Mouse (Mus musculus) myocyte (in vitro differentiated cells): ENCODE results near the gene Grb2. TPM values are rescaled to one million over a fixed set of nuclear protein-coding genes. Genes with fewer than 3 reads are reported as not detected.

Source experiments
- H3K27me3 ChIP-seq: one replicate; pipeline ENCODE4 v1.6.1; 2011; ENCODE audit not compliant: control insufficient read depth, insufficient read depth, insufficient read length
- H3K36me3 ChIP-seq: one replicate; pipeline ENCODE4 v1.6.1; 2011; ENCODE audit not compliant: control insufficient read depth, insufficient read depth
- H3K4me2 ChIP-seq: one replicate; pipeline ENCODE4 v1.6.1; 2011; ENCODE audit warnings: low read depth, control low read depth
- H3K4me3 ChIP-seq: one replicate; pipeline ENCODE4 v1.5.1; 2011; ENCODE audit warnings: mild to moderate bottlenecking, control low read depth, moderate library complexity
- H3K79me2 ChIP-seq: one replicate; pipeline ENCODE4 v1.6.1; 2011; ENCODE audit not compliant: control insufficient read depth, insufficient read depth
- H3ac ChIP-seq: one replicate; pipeline ENCODE4 v1.6.1; 2011; ENCODE audit not compliant: control insufficient read depth, insufficient read length
- CEBPB ChIP-seq: IDR thresholded peaks from 2 replicates; pipeline ENCODE4 v1.6.1; 2011; ENCODE audit warnings: mild to moderate bottlenecking, moderate library complexity; ENCODE audit not compliant: poor library complexity, insufficient read depth, severe bottlenecking
- E2F4 ChIP-seq: IDR thresholded peaks from one replicate; pipeline ENCODE4 v1.6.1; 2011; ENCODE audit warnings: mild to moderate bottlenecking, control low read depth, moderate library complexity; ENCODE audit not compliant: insufficient read depth
- MAX ChIP-seq: IDR thresholded peaks from one replicate; pipeline ENCODE4 v1.6.1; 2011; ENCODE audit warnings: low read depth, mild to moderate bottlenecking, control low read depth
- MYOD1 ChIP-seq, 3 experiments: IDR thresholded peaks; one replicate each; pipeline ENCODE4 v1.6.1; 2011; ENCODE audit warnings: control low read depth in 2 of 3, low read depth in 2 of 3, mild to moderate bottlenecking in 2 of 3, moderate library complexity in 1 of 3; ENCODE audit not compliant: insufficient read length in 2 of 3, control insufficient read depth in 1 of 3
- MYOG ChIP-seq, 3 experiments: IDR thresholded peaks; one replicate each; pipeline ENCODE4 v1.6.1; 2011; ENCODE audit warnings: control low read depth in 2 of 3, low read depth in 2 of 3, mild to moderate bottlenecking in 2 of 3; ENCODE audit not compliant: insufficient read length in 2 of 3, control insufficient read depth in 1 of 3, insufficient read depth in 1 of 3
- POLR2A ChIP-seq: IDR thresholded peaks from one replicate; pipeline ENCODE4 v1.6.1; 2011; ENCODE audit warnings: low read depth, mild to moderate bottlenecking, control low read depth, moderate library complexity; ENCODE audit not compliant: insufficient read length
- POLR2AphosphoS2 ChIP-seq: IDR thresholded peaks from one replicate; pipeline ENCODE4 v1.6.1; 2011; ENCODE audit warnings: low read depth, control low read depth; ENCODE audit not compliant: insufficient read length
- REST ChIP-seq: IDR thresholded peaks from one replicate; pipeline ENCODE4 v1.6.1; 2011; ENCODE audit warnings: mild to moderate bottlenecking, control low read depth, moderate library complexity; ENCODE audit not compliant: insufficient read depth, insufficient read length
- SRF ChIP-seq: IDR thresholded peaks from one replicate; pipeline ENCODE4 v1.6.1; 2011; ENCODE audit warnings: low read depth; ENCODE audit not compliant: control insufficient read depth, insufficient read length
- TCF12 ChIP-seq: IDR thresholded peaks from one replicate; pipeline ENCODE4 v1.6.1; 2011; ENCODE audit warnings: mild to moderate bottlenecking, control low read depth; ENCODE audit not compliant: poor library complexity, insufficient read depth, severe bottlenecking
- TCF3 ChIP-seq: IDR thresholded peaks from one replicate; pipeline ENCODE4 v1.6.1; 2011; ENCODE audit warnings: low read depth, control low read depth; ENCODE audit not compliant: insufficient read length
- USF1 ChIP-seq: IDR thresholded peaks from one replicate; pipeline ENCODE4 v1.6.1; 2011; ENCODE audit warnings: low read depth, mild to moderate bottlenecking, control low read depth, moderate library complexity
- polyA plus RNA-seq: library from polyadenylated mRNA; unstranded; fragments of >200 nt; fragmentation: generic; extraction: Trizol; gene quantifications from one replicate; pipeline ENCODE4 v1.2.1, GENCODE M21; 2012; ENCODE audit warnings: missing spikeins

The Grb2 gene
- polyA plus RNA-seq, 1 experiment = 71.2 TPM

GRCm38 (mm10) chr11:115618732-115619516, 89.5 kb downstream of the Grb2 start:
- no peaks in the 10 kb centered on the region for H3K36me3 ChIP-seq

GRCm38 (mm10) chr11:115618001-115618400, 90.4 kb downstream of the Grb2 start:
- Histone ChIP-seq H3ac (no peak overlapping the region), H3K27me3 (no peaks in the 10 kb centered on the region), H3K4me2 (no peak overlapping the region), H3K4me3 (no peak overlapping the region), H3K79me2 (no peaks in the 10 kb centered on the region), H3K36me3 (no peaks in the 10 kb centered on the region)
- TF ChIP-seq SRF (no peak), POLR2AphosphoS2 (no peak), E2F4 (no peak), CEBPB (no peak), POLR2A (no peak), MYOG (IDR thresholded peaks at IDR 0.05; ENCODE audit: control insufficient read depth in 1 of 3, insufficient read depth in 1 of 3, insufficient read length in 2 of 3, low read depth in 2 of 3) (no peak), REST (no peak), TCF12 (no peak), MYOD1 (IDR thresholded peaks at IDR 0.05; ENCODE audit: control insufficient read depth in 1 of 3, insufficient read length in 2 of 3, low read depth in 2 of 3) (no peak), TCF3 (no peak), USF1 (no peak), MAX (no peak)

More at GRCm38 (mm10) chr11:115618732-115619516, 89.5 kb downstream of the Grb2 start:
- H3K4me3 ChIP-seq = no peak overlapping the region
- no peak overlapping the region for H3ac ChIP-seq
- H3K4me2 ChIP-seq = no peak overlapping the region
- no peaks in the 10 kb centered on the region for H3K27me3 ChIP-seq
- no peaks in the 10 kb centered on the region for H3K79me2 ChIP-seq
- TF ChIP-seq E2F4 (no peak), REST (no peak), TCF3 (no peak), TCF12 (no peak), USF1 (no peak), SRF (no peak), POLR2A (no peak), MAX (no peak), MYOG (IDR thresholded peaks at IDR 0.05; ENCODE audit: control insufficient read depth in 1 of 3, insufficient read depth in 1 of 3, insufficient read length in 2 of 3, low read depth in 2 of 3) (no peak), CEBPB (no peak), POLR2AphosphoS2 (no peak), MYOD1 (IDR thresholded peaks at IDR 0.05; ENCODE audit: control insufficient read depth in 1 of 3, insufficient read length in 2 of 3, low read depth in 2 of 3) (no peak)

DNA sequence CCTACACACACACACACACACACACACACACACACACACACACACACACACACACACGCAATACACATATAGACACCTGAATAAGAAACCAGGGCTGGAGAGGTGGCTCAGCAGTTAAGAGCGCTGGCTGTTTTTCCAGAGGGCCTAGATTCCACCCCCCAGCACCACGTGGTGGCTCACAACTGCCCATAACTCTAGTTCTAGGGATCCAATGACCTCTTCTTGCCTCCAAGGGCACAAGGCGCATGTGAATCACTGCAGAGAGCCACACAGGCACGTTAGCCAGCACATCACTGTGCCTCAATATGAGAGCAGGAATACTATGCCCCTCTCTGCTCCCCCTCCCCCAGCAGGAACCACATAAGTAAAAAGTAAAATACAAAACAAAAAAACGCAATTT, 91.5 kb downstream of the Grb2 start:
- TF ChIP-seq MYOG (IDR thresholded peaks at IDR 0.05; ENCODE audit: control insufficient read depth in 1 of 3, insufficient read depth in 1 of 3, insufficient read length in 2 of 3, low read depth in 2 of 3) (no peak), REST (no peak), TCF12 (no peak), CEBPB (no peak), POLR2A (no peak), SRF (no peak), USF1 (no peak), MYOD1 (IDR thresholded peaks at IDR 0.05; ENCODE audit: control insufficient read depth in 1 of 3, insufficient read length in 2 of 3, low read depth in 2 of 3) (no peak), E2F4 (no peak)
- H3K79me2 ChIP-seq = no peaks in the 10 kb centered on the region
- no peaks in the 10 kb centered on the region for H3K27me3 ChIP-seq
- H3K36me3 ChIP-seq = no peaks in the 10 kb centered on the region
- H3ac ChIP-seq = no peak overlapping the region
- H3K4me2 ChIP-seq = no peak overlapping the region
- no peak overlapping the region for H3K4me3 ChIP-seq

DNA sequence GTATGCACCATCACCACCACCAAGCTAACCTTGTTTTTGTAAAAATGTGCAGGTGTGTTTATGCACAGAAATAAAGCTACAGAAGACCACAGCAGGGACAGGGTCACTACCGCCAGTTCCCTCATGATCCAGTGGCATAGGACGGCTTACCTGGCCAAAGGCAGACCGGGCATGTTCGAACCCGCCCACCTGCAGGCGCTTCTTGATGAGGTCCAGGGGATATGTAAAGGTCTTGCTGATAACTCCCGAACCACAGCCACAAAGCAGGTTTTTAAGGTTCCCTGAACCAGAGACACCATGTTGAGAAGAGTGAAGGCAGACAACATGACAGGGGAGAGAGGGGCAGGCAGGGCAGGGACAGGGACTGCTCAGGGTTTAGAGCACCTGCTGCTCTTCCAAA, 92.0 kb downstream of the Grb2 start:
- H3K4me3 ChIP-seq = no peak overlapping the region
- H3K27me3 ChIP-seq = no peaks in the 10 kb centered on the region
- no peak overlapping the region for H3K4me2 ChIP-seq
- no peaks in the 10 kb centered on the region for H3K79me2 ChIP-seq
- no peak overlapping the region for H3ac ChIP-seq
- TF ChIP-seq POLR2AphosphoS2 = no peak
- TF ChIP-seq POLR2A = no peak
- no peak for TF ChIP-seq TCF3
- TF ChIP-seq CEBPB = no peak
- no peaks in the 10 kb centered on the region for H3K36me3 ChIP-seq

GRCm38 (mm10) chr11:115615875-115616274, 92.5 kb downstream of the Grb2 start:
- H3K27me3 ChIP-seq = no peaks in the 10 kb centered on the region
- H3ac ChIP-seq = no peak overlapping the region
- no peak for TF ChIP-seq MYOG (IDR thresholded peaks at IDR 0.05; ENCODE audit: control insufficient read depth in 1 of 3, insufficient read depth in 1 of 3, insufficient read length in 2 of 3, low read depth in 2 of 3)
- TF ChIP-seq REST = no peak
- TF ChIP-seq MYOD1 (IDR thresholded peaks at IDR 0.05; ENCODE audit: control insufficient read depth in 1 of 3, insufficient read length in 2 of 3, low read depth in 2 of 3) = no peak
- TF ChIP-seq E2F4 = no peak
- no peak for TF ChIP-seq POLR2A
- no peak for TF ChIP-seq TCF12
- TF ChIP-seq CEBPB = no peak
- TF ChIP-seq USF1 = no peak
- no peak for TF ChIP-seq POLR2AphosphoS2
- TF ChIP-seq TCF3 = no peak
- TF ChIP-seq SRF = no peak
- TF ChIP-seq MAX = no peak
- H3K36me3 ChIP-seq = no peaks in the 10 kb centered on the region
- H3K79me2 ChIP-seq = no peaks in the 10 kb centered on the region
- H3K4me3 ChIP-seq = no peak overlapping the region
- H3K4me2 ChIP-seq = no peak overlapping the region
